Mouse (Mus musculus): ENCODE data around the gene Strip1. TPM values are rescaled to one million over a fixed set of nuclear protein-coding genes. Genes with fewer than 3 reads are reported as not detected.

Strip1 gene
- total and polyA plus RNA-seq, 2 experiments: 6.0 to 23.8 TPM

GRCm38 (mm10) chr3:107619911-107620310 lies 11.6 kb downstream of the Strip1 start:
- H3K27me3 ChIP-seq (ENCODE audit: control insufficient read depth, insufficient read depth, low read length): no peaks in the 10 kb centered on the region
- 98% methylated on average over 6 of the region's 6 CpGs for WGBS
- TF ChIP-seq CTCF (IDR thresholded peaks at IDR 0.05; ENCODE audit: low read depth, low read length) (no peak), POLR2A (IDR thresholded peaks at IDR 0.05; ENCODE audit: extremely low read depth, insufficient read depth, low read length) (no peak)
- no peak overlapping the region for H3K27ac ChIP-seq (replicated peaks; ENCODE audit: insufficient read depth, low read depth, low read length)
- peaks cover 64% of the 10 kb centered on the region for H3K36me3 ChIP-seq (ENCODE audit: control insufficient read depth, insufficient read depth, low read length)
- H3K79me2 ChIP-seq (ENCODE audit: control insufficient read depth, insufficient read depth, low read length): no peaks in the 10 kb centered on the region
- no peak overlapping the region for H3K9ac ChIP-seq (ENCODE audit: low read depth, low read length)
- no peaks in the 10 kb centered on the region for H3K4me1 ChIP-seq (ENCODE audit: control insufficient read depth, insufficient read depth, low read length)
- H3K4me3 ChIP-seq (ENCODE audit: insufficient read depth, low read depth, low read length): no peak overlapping the region
- no peak for DNase-seq (ENCODE audit: extremely low read depth, low read depth, low spot score)

DNA sequence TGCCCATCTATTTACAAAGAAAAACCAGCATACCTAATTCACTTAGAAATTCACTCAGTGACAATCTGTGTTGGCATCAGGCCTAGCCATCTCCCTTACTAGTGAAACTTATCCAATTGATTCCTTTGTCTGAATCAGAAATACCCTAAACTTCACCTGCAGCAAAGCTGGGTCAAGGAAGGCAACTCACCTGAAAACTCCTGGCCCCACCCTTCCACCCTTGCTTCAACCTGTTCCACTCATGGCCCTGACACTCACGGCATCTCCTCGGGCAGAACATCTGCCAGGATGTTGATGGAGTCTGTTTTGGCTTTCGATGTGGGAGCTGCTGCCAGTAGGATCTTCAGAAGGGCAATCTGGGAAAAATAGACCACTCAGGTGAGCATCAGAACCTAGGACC lies 13.7 kb downstream of the Strip1 start:
- Histone ChIP-seq H3K4me3 (ENCODE audit: insufficient read depth, low read depth, low read length) (no peak overlapping the region), H3K27me3 (ENCODE audit: control insufficient read depth, insufficient read depth, low read length) (no peaks in the 10 kb centered on the region), H3K79me2 (ENCODE audit: control insufficient read depth, insufficient read depth, low read length) (no peaks in the 10 kb centered on the region), H3K27ac (replicated peaks; ENCODE audit: insufficient read depth, low read depth, low read length) (no peak overlapping the region), H3K4me1 (ENCODE audit: control insufficient read depth, insufficient read depth, low read length) (no peaks in the 10 kb centered on the region), H3K36me3 (ENCODE audit: control insufficient read depth, insufficient read depth, low read length) (peaks cover 49% of the 10 kb centered on the region), H3K9ac (ENCODE audit: low read depth, low read length) (no peak overlapping the region)
- no peak for DNase-seq (ENCODE audit: extremely low read depth, low read depth, low spot score)
- no peak for TF ChIP-seq CTCF (IDR thresholded peaks at IDR 0.05; ENCODE audit: low read depth, low read length)
- no peak for TF ChIP-seq POLR2A (IDR thresholded peaks at IDR 0.05; ENCODE audit: extremely low read depth, insufficient read depth, low read length)
- WGBS: 92% methylated on average over 3 of the region's 3 CpGs

DNA sequence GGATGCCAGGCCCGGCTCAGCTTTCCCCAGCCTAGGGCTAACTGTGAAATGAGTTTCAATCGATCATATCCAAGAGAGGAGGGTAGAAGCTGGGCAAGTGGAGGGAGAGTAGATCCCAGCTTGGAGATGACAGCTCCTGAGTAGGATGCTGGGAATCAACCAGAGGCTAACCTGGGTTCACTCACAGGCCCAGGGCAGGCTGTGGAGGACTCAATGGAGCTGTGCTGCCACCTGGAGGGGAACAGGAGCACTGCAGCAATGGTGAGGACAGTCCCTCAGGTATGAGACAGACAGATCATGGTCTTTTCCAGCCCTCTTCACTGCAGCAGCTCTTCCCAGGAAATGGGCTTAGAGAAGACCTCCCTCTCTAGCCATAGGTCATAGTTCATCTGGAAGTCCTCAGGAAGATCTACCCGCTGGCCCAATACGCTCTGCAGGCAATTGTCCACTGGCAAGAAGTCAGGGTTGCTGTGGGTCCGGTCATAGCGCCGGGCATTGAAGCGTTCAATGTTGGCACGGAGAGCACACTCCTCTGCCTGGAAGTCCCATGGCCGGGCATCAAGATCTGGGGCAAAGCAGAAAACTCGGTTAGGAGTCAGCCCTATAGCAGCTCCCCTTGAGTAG lies 18.5 kb downstream of the Strip1 start:
- H3K4me3 ChIP-seq (ENCODE audit: insufficient read depth, low read depth, low read length): no peak overlapping the region
- peak; percentile 72 for DNase-seq (ENCODE audit: extremely low read depth, low read depth, low spot score)
- no peaks in the 10 kb centered on the region for H3K27me3 ChIP-seq (ENCODE audit: control insufficient read depth, insufficient read depth, low read length)
- H3K27ac ChIP-seq (replicated peaks; ENCODE audit: insufficient read depth, low read depth, low read length): no peak overlapping the region
- no peak overlapping the region for H3K9ac ChIP-seq (ENCODE audit: low read depth, low read length)
- H3K4me1 ChIP-seq (ENCODE audit: control insufficient read depth, insufficient read depth, low read length): peaks cover 12% of the 10 kb centered on the region
- no peak for TF ChIP-seq POLR2A (IDR thresholded peaks at IDR 0.05; ENCODE audit: extremely low read depth, insufficient read depth, low read length)
- peak; percentile 100 for TF ChIP-seq CTCF (IDR thresholded peaks at IDR 0.05; ENCODE audit: low read depth, low read length)
- no peaks in the 10 kb centered on the region for H3K79me2 ChIP-seq (ENCODE audit: control insufficient read depth, insufficient read depth, low read length)
- 41% methylated on average over 11 of the region's 11 CpGs for WGBS
- H3K36me3 ChIP-seq (ENCODE audit: control insufficient read depth, insufficient read depth, low read length): peaks cover 20% of the 10 kb centered on the region; the same call in 1 of the 2 replicates

DNA sequence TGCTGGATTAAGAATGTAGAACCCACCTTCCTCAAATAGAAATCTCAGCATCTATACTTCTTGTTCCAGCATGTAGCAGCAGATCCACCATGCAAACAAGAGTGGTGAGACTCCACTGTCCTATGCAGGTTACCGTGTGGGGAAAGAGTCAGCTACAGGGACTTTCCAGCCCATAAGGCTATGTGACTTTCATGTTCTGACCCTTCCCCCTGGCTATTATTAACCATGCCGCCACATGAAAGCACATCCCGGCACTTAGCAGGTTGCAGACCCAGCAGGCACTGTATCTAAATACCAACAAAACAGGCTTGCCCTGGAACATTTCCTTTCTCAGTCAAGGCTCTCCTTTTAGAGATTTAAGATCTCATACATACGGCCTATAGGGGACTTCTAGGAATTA lies 20.1 kb downstream of the Strip1 start:
- no peak for TF ChIP-seq POLR2A (IDR thresholded peaks at IDR 0.05; ENCODE audit: extremely low read depth, insufficient read depth, low read length)
- H3K36me3 ChIP-seq (ENCODE audit: control insufficient read depth, insufficient read depth, low read length): peaks cover 11% of the 10 kb centered on the region; the same call in 1 of the 2 replicates
- H3K4me3 ChIP-seq (ENCODE audit: insufficient read depth, low read depth, low read length): no peak overlapping the region
- peaks cover 12% of the 10 kb centered on the region for H3K4me1 ChIP-seq (ENCODE audit: control insufficient read depth, insufficient read depth, low read length)
- H3K27ac ChIP-seq (replicated peaks; ENCODE audit: insufficient read depth, low read depth, low read length): no peak overlapping the region
- 89% methylated on average over 4 of the region's 4 CpGs for WGBS
- no peaks in the 10 kb centered on the region for H3K27me3 ChIP-seq (ENCODE audit: control insufficient read depth, insufficient read depth, low read length)
- H3K79me2 ChIP-seq (ENCODE audit: control insufficient read depth, insufficient read depth, low read length): no peaks in the 10 kb centered on the region
- no peak for DNase-seq (ENCODE audit: extremely low read depth, low read depth, low spot score)
- H3K9ac ChIP-seq (ENCODE audit: low read depth, low read length): no peak overlapping the region

GRCm38 (mm10) chr3:107609376-107609775 lies 22.1 kb downstream of the Strip1 start:
- Histone ChIP-seq H3K27ac (replicated peaks; ENCODE audit: insufficient read depth, low read depth, low read length) (no peak overlapping the region), H3K4me3 (ENCODE audit: insufficient read depth, low read depth, low read length) (no peak overlapping the region), H3K27me3 (ENCODE audit: control insufficient read depth, insufficient read depth, low read length) (no peaks in the 10 kb centered on the region), H3K9ac (ENCODE audit: low read depth, low read length) (no peak overlapping the region), H3K36me3 (ENCODE audit: control insufficient read depth, insufficient read depth, low read length) (peaks cover 2% of the 10 kb centered on the region; the same call in 1 of the 2 replicates), H3K4me1 (ENCODE audit: control insufficient read depth, insufficient read depth, low read length) (peaks cover 12% of the 10 kb centered on the region), H3K79me2 (ENCODE audit: control insufficient read depth, insufficient read depth, low read length) (no peaks in the 10 kb centered on the region)
- WGBS: 26% methylated on average over 3 of the region's 3 CpGs
- peak; percentile 82 for DNase-seq (ENCODE audit: extremely low read depth, low read depth, low spot score)
- TF ChIP-seq POLR2A (IDR thresholded peaks at IDR 0.05; ENCODE audit: extremely low read depth, insufficient read depth, low read length) (no peak), CTCF (IDR thresholded peaks at IDR 0.05; ENCODE audit: low read depth, low read length) (no peak)

DNA sequence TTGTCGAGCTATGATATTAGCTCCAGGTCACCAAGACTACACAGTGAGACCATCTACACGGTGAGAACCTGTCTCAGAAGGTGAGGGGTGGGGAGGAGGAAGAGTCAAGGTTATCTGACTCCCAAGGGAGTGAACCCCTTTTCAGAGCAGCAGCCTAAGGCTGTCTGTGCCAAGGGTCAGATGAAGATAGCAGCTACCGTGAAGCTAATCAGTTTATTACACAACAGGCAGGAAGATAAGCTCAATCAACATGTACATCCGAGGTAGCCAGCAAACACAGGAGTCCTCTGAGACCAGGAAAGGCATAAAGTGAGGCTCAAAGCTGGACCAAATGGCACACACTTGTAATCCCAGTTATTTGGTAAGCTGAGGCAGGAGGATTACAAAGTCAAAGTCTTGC lies 22.7 kb downstream of the Strip1 start:
- H3K36me3 ChIP-seq (ENCODE audit: control insufficient read depth, insufficient read depth, low read length): peaks cover under 1% of the 10 kb centered on the region; the same call in 1 of the 2 replicates
- H3K9ac ChIP-seq (ENCODE audit: low read depth, low read length): no peak overlapping the region
- H3K27me3 ChIP-seq (ENCODE audit: control insufficient read depth, insufficient read depth, low read length): no peaks in the 10 kb centered on the region
- no peak for TF ChIP-seq CTCF (IDR thresholded peaks at IDR 0.05; ENCODE audit: low read depth, low read length)
- no peak for TF ChIP-seq POLR2A (IDR thresholded peaks at IDR 0.05; ENCODE audit: extremely low read depth, insufficient read depth, low read length)
- H3K27ac ChIP-seq (replicated peaks; ENCODE audit: insufficient read depth, low read depth, low read length): no peak overlapping the region
- WGBS: 16% methylated on average over 4 of the region's 4 CpGs
- peak; percentile 89 for DNase-seq (ENCODE audit: extremely low read depth, low read depth, low spot score)
- no peaks in the 10 kb centered on the region for H3K79me2 ChIP-seq (ENCODE audit: control insufficient read depth, insufficient read depth, low read length)
- no peak overlapping the region for H3K4me3 ChIP-seq (ENCODE audit: insufficient read depth, low read depth, low read length)
- peaks cover 12% of the 10 kb centered on the region for H3K4me1 ChIP-seq (ENCODE audit: control insufficient read depth, insufficient read depth, low read length)

Measured in liver, adult 2 months (tissue).